Mouse (Mus musculus) retina, postnatal 1 day (tissue): ENCODE results near the gene Fndc1.

Source experiments
- DNase-seq: peaks from one replicate; pipeline ENCODE4 v3.0.0-alpha.2; 2012

Fndc1 gene

DNA sequence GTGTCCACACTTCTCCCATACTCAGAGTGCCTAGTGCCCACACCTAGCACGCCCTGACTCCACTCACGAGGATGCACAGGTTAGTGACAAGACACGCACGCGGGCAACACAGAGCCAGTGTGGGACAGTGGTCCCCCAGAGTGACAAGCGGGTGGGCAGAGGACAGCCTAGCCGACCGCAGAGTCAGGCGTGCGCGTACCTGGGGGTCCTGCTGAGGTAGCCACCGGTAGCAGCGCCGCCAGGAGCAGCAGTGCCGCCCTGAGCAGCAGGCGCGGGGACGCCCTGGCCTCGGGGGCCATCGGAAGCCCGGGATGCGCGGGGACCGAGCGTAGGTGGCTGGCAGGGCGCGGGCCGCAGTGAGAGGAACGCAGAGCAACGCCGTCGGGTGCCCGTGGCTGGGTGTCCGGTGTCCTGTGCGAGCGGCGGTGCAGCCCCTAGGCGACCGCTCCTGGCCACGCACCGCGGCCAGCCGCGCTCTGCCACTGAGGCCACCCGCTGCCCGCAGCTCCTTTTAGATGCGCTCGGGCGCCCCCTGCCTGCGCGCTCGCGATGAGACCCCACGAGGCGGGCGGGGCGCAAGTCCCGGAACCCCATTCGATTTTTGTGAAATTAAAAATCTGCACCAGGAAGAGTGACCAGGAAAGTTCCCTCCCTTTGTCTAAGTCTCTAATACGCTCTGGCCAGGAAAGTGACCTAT lies at the start of gene Fndc1:
Gene Fndc1, minus strand, starts transcription at position 484 of the 697 bp plus-strand sequence.
- peak; percentile 78 for DNase-seq

DNA sequence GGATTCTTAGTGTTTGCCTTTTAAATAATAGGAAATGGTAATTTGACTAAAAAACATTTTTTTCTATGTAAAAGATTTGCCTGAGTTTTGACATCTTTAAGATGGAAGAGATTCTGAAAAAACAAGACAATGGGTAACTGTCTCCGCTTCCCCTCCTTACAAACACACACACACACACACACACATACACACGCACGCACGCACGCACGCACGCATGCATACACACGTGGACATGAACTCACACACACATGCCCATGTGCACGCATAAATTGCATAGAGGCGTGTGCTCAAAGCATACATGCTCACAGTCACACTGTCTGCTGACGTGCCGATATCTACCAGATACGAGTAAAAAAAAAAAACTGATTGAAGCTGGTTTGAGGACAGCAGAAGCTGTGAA lies 49.4 kb upstream of the Fndc1 start:
- DNase-seq = no peak

DNA sequence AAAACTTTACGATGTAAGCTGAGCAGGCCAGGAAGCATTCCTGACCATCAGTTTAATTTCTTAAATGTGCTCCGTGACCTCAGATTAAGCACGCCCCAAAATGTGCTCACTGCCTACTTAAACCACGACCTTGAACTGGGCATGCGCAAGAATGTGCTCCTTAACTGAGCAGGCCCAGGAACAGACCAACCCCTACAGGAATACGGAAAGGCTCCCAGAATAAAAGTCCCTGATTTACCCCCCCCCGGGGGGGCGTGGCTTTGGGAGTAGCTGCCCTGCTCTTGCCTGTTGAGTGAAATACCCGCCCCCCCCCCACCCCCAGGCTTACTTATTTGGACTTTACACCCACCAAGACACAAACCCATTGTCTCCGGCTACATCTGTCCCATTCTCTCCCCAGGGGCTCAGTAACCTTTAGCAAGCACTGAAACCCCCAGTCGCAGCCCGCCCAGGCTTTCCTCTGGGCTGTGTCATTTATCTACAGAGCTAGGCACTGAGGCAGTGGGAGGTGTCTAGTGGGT lies 48.9 kb upstream of the Fndc1 start:
- peak; percentile 42 for DNase-seq

DNA sequence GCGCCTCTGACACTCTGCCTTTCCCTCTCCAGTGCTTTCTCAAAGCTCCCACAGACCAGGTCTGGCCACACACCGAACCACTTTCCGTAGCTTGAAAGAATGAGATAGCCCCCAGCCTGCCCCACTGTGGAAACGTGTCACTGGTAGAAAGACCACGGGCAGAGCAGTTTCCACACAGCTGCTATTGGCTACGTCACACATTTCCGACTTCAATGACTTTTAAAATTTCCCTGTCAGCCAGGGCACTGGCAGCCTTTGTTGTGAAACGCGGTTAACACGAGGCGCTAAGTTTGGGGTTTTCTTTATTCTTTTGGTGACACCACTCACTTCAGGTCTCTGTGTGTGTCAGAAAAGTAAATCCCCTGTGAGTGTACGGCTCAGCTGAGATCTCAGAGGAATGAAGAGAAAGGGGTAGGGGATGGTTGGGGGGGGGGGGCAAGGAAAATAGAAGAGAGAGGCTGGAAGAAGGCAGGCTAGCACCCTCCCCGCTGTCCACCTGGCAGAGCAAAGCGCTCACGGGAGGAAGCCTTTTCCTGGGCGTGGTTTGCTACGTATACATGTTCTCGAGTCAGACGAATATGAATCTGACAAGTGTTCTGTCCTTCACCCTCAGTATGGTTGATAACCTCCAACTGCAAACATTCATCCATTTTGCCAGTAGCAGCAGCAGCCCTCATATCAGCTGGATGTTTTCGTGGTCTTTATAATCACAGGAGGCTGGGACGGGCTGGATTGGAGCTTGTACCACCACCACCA lies 47.9 kb upstream of the Fndc1 start:
- DNase-seq = no peak

DNA sequence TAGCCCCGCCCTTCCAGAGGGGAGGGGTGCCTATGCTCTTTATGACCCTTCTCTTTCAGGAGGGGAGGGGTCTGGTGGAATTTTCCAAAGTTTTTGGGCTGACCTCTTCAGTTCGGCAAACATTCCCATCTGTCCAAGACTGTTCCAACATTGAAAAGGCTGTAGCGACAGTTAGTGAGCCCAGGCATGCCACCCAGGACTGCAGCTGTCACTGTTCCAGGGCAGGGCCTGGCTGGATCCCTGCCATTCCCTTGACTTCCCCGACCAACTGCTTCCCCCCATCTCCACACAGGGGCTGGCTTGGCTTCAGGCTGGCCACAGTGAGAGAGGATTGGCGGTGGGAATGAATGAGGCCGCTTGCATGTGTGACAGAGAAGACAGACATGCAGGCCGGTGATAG lies 46.3 kb upstream of the Fndc1 start:
- peak; percentile 39 for DNase-seq

DNA sequence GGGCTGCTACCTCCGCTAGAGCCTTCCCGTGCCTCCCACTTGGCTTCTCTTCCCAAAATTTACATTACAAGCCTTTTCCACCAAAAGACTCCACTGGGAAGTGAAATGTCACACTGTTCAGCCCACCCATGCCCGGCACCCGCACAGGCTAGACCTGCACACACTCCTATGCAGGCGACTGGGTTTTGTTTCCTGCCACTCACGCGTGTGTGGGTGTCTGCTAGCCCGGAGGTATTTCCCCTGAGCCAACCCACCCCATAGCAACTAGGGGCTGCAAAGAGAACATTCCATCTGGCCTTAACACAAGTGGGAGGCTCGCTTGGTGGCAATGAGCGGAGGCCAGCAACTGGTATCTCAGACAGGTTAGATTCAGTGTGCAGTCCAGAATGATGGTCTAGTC lies 44.7 kb upstream of the Fndc1 start:
- no peak for DNase-seq

DNA sequence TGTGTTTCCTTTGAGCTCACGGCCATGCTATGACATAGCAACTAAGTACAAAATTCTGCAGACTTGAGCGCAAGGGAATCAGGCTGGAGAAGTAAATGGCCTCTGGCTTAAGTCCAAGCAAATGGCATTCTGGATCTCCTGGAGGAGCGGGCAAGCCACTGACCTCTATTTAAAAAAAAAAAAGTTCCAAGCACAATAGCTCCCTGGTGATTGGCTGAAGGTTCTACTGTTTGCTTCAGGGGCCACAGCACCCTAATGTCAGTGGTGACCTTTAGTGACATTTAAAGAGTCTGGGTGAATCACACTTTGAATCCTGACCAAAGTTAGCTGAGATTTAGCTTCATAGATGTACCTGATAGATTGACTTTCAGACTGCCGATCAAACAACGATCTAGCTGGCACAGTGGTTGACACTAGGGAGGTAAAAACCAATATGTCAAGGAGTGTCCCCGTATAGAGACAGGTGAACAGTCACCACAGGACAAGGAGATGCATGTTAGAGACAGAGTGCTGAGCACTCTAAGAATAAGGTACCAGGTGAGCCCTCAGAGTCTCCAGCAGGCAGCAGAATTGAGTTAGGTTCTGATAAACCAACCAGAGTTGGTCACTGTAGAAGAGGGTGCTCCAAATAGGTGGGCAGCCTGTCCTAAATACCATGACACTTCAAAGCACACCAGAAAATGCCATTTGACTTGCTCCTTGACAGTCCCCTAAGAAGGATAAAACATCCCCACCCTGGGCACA lies 43.9 kb upstream of the Fndc1 start:
- DNase-seq = no peak

DNA sequence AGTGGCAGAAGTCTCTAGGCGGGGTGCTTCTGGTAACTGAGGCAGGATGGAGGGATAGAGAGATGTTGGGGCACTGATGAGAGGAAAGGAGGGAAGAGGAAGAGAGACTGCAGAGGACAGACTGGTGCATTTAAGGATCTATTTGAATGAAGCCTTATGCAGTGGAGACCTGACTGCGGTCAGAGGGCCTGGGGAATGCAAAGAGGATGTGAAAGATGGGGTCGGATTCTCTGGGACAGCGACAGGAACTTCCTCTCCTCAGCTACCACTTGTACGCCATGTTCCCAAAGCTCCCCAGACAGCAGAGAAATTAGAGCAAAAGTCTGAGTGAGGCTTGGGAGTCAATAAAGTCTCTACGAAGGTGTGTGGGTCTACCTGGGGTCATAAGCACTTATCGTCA lies 42.0 kb upstream of the Fndc1 start:
- no peak for DNase-seq

DNA sequence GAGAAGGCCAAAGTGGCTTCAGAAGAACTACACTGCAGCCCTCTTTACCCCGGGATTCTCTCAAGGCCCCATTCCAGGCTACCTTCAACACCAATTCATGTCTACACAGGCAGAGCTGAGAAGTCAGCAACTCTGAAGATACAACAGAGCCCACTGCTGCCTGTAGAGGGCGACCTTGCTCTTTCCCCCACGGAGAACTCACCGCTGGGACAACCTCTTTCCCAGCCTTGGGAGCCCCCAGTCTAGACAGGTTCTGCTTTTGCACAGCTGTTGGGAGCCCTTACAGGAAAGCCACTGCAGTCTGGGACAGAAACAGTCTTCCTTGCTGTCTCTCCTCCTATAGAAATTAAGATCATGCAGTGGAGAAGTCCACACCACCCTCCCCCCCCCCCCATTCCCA lies 41.5 kb upstream of the Fndc1 start:
- DNase-seq = peak; percentile 61

DNA sequence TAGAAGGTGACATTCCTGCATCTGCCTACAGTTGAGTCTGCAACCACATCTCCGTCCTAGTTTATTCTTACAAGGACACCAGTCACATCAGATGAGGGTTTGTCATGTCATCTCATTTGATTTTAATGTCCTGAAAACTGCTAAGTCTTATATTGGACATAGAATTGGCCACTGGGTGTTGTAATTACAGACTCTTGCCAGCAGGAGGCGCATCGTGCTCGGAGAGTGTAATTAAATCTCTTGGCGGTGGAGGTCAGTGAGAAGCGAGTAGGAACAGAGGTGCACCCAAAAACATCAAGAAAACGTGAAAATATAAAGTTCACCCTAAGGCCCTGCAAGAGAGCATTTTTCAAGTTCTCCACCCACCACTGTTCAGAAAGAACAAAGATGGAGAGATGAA lies 37.6 kb upstream of the Fndc1 start:
- DNase-seq = no peak

DNA sequence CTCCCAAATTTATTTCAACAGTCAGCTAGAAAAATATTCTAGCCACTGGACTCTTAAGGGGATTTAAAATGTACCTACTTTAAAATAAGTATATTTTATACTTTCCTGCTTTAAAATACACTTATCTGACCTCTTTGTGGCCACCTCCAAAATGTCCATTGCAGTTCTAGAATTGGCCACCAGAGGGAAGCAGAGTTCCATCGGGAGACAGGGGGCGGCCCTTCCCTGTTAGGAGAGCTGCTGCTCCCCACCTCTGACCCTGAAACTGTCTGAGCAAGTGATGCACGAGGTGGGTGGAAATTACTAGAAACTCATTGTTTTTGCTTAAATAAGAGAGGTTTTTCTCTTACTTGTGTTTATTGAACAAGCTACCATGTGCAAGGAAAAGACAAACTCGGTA lies 36.6 kb upstream of the Fndc1 start:
- peak; percentile 72 for DNase-seq

DNA sequence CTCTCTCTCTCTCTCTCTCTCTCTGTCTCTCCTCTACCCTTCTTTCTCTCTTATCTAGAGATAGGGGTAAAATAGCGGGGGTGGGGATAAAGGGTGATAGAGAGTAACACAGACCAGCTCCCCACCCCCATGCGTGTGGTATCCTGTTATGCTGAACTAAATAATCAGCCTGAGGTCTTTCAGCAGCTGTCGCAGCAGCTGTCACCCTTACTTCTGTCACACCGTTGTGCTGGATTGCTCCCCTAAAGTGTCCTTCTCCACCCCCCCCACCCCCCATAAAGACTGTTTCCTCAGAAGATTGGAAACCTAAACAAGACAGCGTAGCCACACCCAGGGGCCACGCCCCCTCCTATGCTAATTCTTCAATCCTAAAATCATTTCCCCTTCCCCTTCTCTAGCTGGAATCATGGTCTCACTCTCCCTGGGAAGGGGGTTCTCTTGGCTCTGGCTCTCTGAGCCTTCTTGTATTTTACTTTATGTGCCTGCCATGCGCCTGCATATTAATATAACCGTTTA lies 33.8 kb upstream of the Fndc1 start:
- no peak for DNase-seq

DNA sequence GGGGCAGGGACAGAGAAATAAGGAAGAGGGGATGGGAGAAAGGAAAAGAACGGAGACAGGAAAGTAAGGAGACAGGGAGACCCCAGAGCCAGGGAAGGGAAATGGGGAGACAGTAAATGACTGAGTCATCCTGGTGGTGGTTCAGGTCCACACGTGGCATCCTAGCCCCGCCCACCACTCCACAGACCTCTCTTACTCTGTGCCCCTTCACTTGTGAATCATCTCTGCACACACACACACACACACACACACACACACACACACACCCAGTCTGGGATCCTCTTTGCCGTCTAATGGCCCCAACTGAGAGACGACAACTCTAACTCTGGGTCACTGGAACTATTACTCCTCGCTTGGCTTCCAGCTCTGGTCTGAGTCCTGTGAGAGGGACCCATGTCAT lies 30.6 kb upstream of the Fndc1 start:
- no peak for DNase-seq

DNA sequence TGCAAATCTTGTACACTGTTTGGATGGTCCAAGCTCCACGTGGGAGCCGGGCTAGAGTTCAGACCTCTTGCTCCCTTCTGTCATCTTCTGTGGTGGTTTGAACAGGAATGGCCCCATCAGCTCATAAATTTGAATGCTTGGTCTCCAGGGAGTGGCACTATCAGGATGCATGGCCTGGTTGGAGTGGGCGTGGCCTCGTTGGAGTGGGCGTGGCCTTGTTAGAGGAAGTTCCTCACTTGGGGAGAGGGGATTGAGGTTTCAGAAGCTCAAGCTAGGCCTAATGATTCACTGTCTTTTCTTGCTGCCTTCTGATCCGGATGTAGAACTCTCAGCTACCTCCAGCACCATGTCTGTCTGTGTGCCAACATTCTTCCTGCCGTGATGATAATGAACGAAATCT lies 28.7 kb upstream of the Fndc1 start:
- no peak for DNase-seq

DNA sequence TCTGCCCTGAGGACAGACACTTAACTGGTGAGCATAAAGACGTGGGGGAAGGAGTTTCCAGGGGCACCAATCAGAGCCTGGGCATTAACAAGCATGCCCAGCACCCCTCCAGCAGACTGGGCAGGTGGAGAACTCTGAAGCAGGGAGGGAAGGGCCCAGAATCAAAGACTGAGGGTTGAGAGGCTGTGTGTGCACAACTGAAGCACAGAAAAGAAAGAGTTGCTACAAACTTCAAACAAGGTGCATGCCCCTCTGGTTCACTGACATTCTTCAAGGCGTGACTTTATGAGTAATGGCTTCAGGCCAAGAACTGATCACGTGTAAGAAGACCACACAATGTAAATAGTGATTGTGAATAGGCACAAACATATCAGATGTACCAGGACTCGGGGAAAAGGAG lies 24.9 kb upstream of the Fndc1 start:
- DNase-seq = no peak

DNA sequence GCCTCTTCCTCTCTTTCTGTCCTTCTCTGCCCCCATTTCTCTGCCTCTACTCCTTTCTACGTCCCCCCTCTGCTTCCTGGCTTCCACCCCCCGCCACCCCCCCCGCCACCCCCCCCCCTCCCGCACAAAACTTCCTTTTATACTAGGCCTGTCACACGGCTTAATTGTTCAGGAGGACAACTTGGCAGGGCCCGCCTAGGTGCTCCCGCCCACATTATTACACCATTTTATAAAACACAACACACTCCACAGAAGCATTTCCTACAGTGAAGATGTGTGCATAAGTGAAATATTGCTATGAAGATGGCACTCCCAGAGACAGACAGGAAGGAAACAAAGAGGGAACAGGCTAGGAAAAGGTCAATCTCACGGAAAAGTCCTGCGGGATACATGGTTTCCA lies 24.4 kb upstream of the Fndc1 start:
- no peak for DNase-seq

DNA sequence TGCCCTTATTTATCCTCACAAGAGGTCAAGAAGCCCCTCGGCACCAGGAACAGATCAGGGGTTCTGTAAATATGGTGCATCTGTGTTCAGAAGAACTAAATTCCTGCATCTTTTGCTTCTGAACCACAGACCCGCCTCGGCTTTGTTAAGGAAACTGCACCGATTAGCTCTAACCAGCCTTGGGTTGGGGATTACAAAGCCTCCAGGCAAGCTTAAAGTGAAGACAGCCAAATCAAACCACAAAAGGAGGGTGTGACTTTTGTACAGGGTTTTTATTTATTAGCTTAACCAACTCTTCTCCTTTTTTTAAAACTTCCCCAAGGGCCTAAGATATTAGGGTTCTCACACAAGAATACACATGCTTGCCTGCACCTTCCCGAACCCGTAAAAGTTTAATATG lies 23.1 kb upstream of the Fndc1 start:
- DNase-seq = no peak

DNA sequence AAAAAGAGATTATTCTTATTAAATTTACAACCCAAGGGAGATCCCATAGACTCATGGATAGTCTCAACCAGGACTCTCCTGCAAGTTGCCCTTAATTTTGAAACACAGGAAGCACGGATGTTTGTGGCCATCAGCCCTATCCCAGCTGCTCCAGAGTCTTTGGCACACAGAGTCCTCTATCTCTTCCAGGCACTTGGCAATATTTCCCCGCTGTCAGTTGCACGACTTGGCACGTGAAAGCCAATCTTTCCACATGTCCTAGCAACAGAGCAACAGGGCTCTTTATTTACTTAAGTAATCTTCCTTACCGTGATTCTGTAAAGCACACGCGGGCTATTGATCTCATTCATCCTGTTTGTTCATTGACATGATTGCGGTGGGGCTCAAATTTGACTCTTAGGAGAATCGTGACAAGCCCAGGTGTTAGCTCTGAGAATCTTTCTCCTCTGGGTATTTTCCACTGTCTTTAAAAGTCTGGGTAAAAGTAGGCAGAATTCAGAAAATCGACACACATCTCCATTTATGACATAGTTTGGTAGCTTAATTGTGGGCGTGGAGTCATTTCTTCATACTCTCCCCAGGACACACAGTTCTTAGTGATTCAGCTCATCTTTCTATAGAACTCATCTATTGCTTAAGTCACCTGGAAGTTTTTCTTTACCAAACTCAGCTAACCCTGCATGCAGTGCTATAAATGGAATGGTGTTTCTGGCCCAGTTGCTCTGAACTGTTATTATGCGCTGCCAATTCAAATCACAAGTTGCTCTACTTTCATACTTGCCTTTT lies 13.6 kb upstream of the Fndc1 start:
- no peak for DNase-seq

DNA sequence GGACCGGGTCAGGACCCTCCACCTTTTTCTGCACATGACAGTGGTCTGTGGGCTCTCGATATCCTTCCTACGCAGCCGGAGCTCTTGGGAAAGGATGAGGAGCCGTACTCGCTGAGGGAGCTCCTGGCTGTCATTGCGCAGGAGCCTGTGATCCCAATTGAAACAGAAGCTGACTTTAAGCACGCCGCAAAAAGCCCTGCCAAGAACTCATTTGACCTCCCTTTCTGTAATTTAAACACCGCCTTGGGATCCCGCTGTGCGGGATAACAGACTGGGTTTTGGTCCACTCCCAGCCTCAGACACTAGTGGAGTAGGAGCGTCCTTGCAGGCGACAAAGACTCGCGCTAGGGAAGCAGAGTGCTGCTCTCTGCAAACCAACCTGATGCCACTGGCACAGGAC lies 484 bp upstream of the Fndc1 start:
- peak; percentile 36 for DNase-seq

DNA sequence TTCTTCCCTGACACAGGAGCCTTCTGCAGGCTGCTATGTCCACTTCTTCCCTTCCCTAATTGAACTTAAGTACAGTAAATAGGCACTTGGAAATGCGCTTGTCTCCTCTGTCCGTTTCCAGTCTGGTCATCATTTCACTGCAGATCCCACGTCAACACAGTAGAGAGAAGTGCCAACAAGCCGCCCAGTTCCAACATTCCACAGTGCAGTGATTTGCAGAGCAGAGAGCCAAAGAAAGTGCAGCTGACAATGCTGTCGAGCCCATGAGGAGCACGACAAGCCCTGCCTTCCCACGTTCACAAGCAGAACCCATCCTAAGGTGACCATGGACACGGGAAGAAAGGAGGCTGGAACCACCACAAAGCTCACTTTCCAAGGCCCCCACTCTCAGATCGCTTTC lies 1.7 kb downstream of the Fndc1 start:
- DNase-seq = no peak

DNA sequence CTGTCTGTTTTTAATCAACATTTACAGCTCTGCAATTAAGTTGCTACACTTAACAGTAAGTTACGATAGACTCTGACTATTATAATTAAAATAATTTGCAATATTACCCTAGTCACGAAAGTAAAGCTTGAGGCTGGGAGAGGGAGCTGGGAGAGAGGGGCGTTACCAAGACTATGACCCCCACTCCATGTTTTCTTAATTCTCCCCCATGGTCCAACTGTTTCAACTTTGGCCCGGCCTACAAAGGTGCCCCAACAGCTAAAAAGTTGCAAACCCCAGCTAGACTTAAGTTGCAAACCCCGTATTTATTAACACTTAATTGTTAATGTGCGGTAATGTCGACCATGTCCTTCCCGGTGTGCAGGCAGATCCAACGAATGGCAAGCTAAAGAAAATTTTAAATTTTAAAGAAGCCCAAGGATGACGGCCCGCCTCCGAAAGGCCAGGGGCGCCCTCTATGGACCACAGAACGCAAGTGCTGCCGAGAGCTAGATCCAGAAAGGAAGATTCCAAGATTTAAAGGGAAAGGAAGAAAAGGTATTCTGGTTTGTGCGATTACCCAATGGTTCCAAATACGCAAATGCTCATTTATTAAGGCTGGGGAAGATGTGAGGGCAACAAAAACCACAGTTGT lies 5.4 kb downstream of the Fndc1 start:
- DNase-seq = peak; percentile 40

DNA sequence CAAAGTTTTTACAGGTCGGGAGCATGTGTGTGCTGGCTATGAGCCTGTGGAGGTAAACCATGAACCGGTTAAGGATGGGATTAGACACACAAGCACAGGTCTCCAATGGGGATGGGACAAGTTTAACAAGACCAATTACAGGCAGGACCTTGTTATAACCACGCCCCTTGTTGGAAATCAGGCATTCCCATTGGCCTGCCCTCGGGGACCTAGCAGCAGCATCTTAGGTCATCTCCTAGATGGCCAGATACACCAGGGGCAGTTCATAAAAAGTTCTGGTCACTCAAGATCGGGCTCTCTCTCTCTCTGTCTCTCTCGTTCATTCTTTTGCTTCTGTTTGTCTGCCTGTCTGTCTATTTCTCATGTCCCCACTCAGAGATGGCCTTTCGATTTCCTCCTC lies 6.9 kb downstream of the Fndc1 start:
- DNase-seq = no peak
